Mouse (Mus musculus): ENCODE measurements around the gene Patz1. TPM values are rescaled to one million over a fixed set of nuclear protein-coding genes. Genes with fewer than 3 reads are reported as not detected.

Patz1 gene
- polyA plus RNA-seq, 1 experiment from 2014 or later = 59.5 TPM

DNA sequence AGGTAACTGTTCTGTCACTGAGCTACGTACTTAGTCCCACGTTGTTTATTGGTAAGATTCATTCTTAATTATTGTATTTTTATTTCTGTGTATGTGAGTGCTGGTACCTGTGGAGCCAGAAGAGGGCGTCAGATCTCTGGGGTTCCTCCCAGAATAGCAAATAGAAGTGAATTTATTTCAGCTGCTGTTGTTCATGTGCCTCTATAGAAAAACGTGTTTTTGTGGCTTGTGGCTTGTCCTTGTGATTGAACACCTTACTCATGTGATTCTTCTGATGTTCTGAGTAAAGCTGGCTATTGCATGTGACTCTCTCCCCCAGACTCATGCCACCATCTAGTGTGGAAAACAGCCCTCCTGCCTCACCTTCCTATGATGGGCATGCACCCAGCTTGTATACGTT lies 39.6 kb downstream of the Patz1 start:
- ChIA-PET CTCF (interaction anchor here (0.7 to 3.7 kb wide), 4 partner anchors 11 to 40 kb away, joined by 3 to 22 read pairs (median 4); no protein-coding TSS in a partner anchor), POLR2A (interaction anchor here (1.1 kb wide), 1 partner anchor 11 kb away, joined by 3 read pairs; no protein-coding TSS in a partner anchor)
- DNase-seq (ENCODE audit: low read depth, low spot score) = no peak
- ATAC-seq = no peak
- no peaks in the 10 kb centered on the region for H3K27me3 ChIP-seq
- TF ChIP-seq CTCF (IDR thresholded peaks at IDR 0.05) = peak; percentile 29
- in situ Hi-C loops (cut with MboI; ENCODE audit: low pct_unique_long_range_greater_than_20kb) = no loop called here

DNA sequence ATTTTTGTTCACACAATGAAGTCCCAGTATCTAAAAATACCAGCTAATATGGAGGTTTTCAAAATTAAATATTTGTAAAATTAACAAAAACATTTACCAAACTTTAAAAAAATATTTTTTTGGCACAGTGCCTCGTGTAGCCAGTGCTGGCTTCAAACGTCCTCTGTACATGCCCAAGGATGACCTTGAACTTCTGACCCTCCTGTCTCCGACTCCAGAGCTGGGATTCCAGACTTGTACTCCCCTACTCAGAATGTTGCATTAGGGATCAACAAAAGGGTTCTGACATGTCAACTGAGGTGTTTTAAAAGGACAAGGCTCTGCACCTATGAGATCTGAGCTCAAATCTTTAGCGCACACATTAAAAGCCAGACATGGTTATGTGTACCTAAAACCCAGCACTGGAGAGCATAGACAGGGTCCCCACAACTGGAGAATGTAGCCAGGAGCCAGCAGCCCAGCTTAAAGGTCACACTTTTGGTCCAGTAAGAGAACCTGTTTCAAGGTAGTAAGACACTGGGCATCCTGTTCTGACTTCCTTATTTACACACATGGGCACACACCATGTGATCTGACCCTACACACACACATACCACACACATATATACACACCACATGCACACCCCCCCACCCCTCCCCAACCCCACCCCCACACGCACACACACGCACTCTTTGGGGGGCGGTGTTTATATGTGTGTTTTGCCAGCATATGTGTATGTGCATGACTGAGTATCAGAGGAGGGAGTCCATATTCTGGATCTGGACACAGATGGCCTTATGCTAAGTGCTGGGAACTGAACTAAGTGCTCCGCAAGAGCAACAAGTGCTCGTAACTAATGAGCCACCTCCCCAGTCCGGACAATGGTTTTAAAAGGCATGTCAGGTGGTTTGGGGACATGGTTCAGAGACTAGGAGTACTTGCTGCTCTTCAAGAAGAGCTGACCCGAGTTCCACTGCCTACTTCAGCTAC lies 40.4 kb downstream of the Patz1 start:
- no peak for TF ChIP-seq CTCF (IDR thresholded peaks at IDR 0.05)
- CTCF ChIA-PET = interaction anchor here (0.7 to 3.7 kb wide), 4 partner anchors 12 to 39 kb away, joined by 3 to 22 read pairs (median 4); no protein-coding TSS in a partner anchor

DNA sequence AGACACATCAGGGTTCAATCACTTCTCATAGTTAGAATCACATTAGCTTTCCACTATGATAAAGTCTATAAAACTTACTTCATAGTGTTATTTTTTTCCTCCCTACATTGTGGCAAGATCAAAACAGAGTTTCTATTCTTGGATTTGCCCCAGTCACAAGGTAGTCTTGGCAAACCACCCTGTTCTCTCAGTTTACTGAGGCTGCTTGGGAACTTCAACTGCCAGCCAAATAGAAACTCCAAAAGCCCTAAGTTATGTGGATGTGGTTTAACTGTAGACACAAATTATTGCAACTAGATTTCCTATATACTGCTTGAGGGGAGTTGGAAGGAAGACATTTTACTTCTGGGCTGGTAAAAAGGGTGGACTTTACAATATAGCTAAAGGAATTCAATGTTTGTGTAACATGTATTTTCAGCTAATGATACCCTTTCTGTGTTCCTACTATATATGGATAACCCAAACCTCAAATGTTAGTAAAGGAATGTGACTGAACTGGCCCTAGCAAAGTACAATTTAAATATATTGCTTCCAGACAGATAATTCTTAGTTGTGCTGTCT lies 41.3 kb downstream of the Patz1 start, which contains the start of gene Pik3ip1:
TSS of gene Pik3ip1 (plus strand) at position 511 of the 561 bp plus-strand sequence.
- no peak for TF ChIP-seq CTCF (IDR thresholded peaks at IDR 0.05)
- ChIA-PET POLR2A (interaction anchor here (0.6 to 0.7 kb wide), 2 partner anchors 38 to 96 kb away, joined by 3 to 6 read pairs; no protein-coding TSS in a partner anchor), CTCF (interaction anchor here (1.0 to 3.7 kb wide), 5 partner anchors 13 to 57 kb away, joined by 3 to 22 read pairs (median 4); no protein-coding TSS in a partner anchor)
- ATAC-seq (no peak), DNase-seq (ENCODE audit: low read depth, low spot score) (no peak)
- no peaks in the 10 kb centered on the region for H3K27me3 ChIP-seq
- in situ Hi-C loops (cut with MboI; ENCODE audit: low pct_unique_long_range_greater_than_20kb) = no loop called here

More for the DNA sequence above, 40.4 kb downstream of the Patz1 start:
- POLR2A ChIA-PET = interaction anchor here (0.6 to 1.1 kb wide), 2 partner anchors 10 to 37 kb away, joined by 3 read pairs; no protein-coding TSS in a partner anchor
- DNase-seq (ENCODE audit: low read depth, low spot score) = no peak
- in situ Hi-C loops (cut with MboI; ENCODE audit: low pct_unique_long_range_greater_than_20kb) = no loop called here
- no peaks in the 10 kb centered on the region for H3K27me3 ChIP-seq
- ATAC-seq = no peak

- POLR2A ChIA-PET = interaction anchor here (0.7 kb wide), 1 partner anchor 96 kb away, joined by 6 read pairs; no protein-coding TSS in a partner anchor
- TF ChIP-seq CTCF (IDR thresholded peaks at IDR 0.05) = no peak
- peak; percentile 28 for ATAC-seq
- DNase-seq (ENCODE audit: low read depth, low spot score) = peak; percentile 77
- in situ Hi-C loops (cut with MboI; ENCODE audit: low pct_unique_long_range_greater_than_20kb) = no loop called here
- H3K27me3 ChIP-seq = no peaks in the 10 kb centered on the region
- CTCF ChIA-PET = interaction anchor here (1.0 to 3.7 kb wide), 4 partner anchors 13 to 56 kb away, joined by 3 to 22 read pairs (median 4); no protein-coding TSS in a partner anchor
Measured at GRCm38 (mm10) chr11:3330566-3330965, 41.9 kb downstream of the Patz1 start.

DNA sequence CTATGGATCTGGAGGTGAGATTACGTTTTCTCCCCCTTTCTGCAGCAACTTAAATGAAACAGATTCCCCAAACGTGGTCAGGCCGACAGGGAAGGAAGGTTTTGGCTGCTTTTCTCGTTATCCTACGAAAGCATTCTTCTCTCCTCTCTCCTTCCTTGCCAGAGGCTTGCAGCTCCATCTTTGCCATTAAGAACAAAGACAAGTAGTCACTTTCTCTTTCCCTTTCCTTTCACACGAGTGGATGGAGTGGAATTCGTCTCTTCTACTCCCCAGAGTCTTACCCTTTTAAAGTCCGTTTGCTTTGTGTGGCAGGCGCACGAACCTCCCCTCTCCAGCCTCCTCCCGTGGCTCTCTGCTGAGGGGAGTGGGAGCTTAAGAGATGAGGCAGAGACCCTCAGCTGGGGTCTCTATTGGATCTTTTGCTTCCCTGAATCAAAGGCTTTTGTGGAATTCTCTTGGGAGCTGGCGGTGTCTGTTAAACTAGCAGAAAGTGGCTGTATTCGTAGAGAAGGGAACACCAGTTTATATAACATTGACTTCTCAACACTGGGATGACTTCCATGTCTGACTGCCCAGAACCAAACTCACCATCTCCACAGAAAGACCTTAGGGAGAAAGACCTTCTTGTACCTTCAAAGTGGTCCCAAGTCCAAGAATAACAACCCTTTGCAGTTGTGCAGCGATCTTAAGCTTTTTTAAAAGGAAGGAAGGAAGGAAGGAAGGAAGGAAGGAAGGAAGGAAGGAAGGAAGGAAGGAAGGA lies 42.5 kb downstream of the Patz1 start:
- ChIA-PET POLR2A (interaction anchor here (0.7 kb wide), 1 partner anchor 1280 kb away, joined by 4 read pairs; no protein-coding TSS in a partner anchor), CTCF (interaction anchor here (0.6 to 3.7 kb wide), 6 partner anchors 14 to 78 kb away, joined by 3 to 22 read pairs (median 4); no protein-coding TSS in a partner anchor)
- in situ Hi-C loops (cut with MboI; ENCODE audit: low pct_unique_long_range_greater_than_20kb) = no loop called here
- no peak for TF ChIP-seq CTCF (IDR thresholded peaks at IDR 0.05)
- ATAC-seq (no peak), DNase-seq (ENCODE audit: low read depth, low spot score) (no peak)
- H3K27me3 ChIP-seq = no peaks in the 10 kb centered on the region

- ChIA-PET POLR2A (interaction anchor here (0.7 kb wide), 1 partner anchor 1279 kb away, joined by 4 read pairs; no protein-coding TSS in a partner anchor), CTCF (interaction anchor here (0.6 to 1.6 kb wide), 3 partner anchors 13 to 77 kb away, joined by 3 to 7 read pairs (median 3); no protein-coding TSS in a partner anchor)
- no peaks in the 10 kb centered on the region for H3K27me3 ChIP-seq
- DNase-seq (ENCODE audit: low read depth, low spot score) (peak; percentile 96), ATAC-seq (peak; percentile 96)
- in situ Hi-C loops (cut with MboI; ENCODE audit: low pct_unique_long_range_greater_than_20kb) = no loop called here
- no peak for TF ChIP-seq CTCF (IDR thresholded peaks at IDR 0.05)
Measured at GRCm38 (mm10) chr11:3331756-3332642, 43.3 kb downstream of the Patz1 start.

- TF ChIP-seq CTCF (IDR thresholded peaks at IDR 0.05) = no peak
- CTCF ChIA-PET = interaction anchor here (1.6 kb wide), 1 partner anchor 14 kb away, joined by 7 read pairs; no protein-coding TSS in a partner anchor
- in situ Hi-C loops (cut with MboI; ENCODE audit: low pct_unique_long_range_greater_than_20kb) = no loop called here
- H3K27me3 ChIP-seq = no peaks in the 10 kb centered on the region
- DNase-seq (ENCODE audit: low read depth, low spot score) (no peak), ATAC-seq (no peak)
- POLR2A ChIA-PET = interaction anchor here (0.6 to 0.8 kb wide), 2 partner anchors 44 to 117 kb away, joined by 3 read pairs; no protein-coding TSS in a partner anchor
Measured at GRCm38 (mm10) chr11:3333111-3333695, 44.5 kb downstream of the Patz1 start.

- CTCF ChIA-PET = no interaction called here
- DNase-seq (ENCODE audit: low read depth, low spot score) (no peak), ATAC-seq (no peak)
- no peak for TF ChIP-seq CTCF (IDR thresholded peaks at IDR 0.05)
- no peaks in the 10 kb centered on the region for H3K27me3 ChIP-seq
- POLR2A ChIA-PET = no interaction called here
- in situ Hi-C loops (cut with MboI; ENCODE audit: low pct_unique_long_range_greater_than_20kb) = no loop called here
Measured at GRCm38 (mm10) chr11:3334141-3334710, 45.6 kb downstream of the Patz1 start.
